Mouse (Mus musculus): ENCODE results near the gene Gm29776. TPM values are rescaled to one million over a fixed set of nuclear protein-coding genes. Genes with fewer than 3 reads are reported as not detected.
A peak's percentile ranks its signal among the peaks of the same experiment; 100 is the strongest.

The Gm29776 gene
- total RNA-seq, 2 experiments from 2014 or later, result not detected

- DNase-seq, result peak; percentile 89
Measured at GRCm38 (mm10) chr14:54650621-54651454, 47.8 kb downstream of the Gm29776 start.

- DNase-seq, result no peak
Measured at GRCm38 (mm10) chr14:54647900-54648299, 50.7 kb downstream of the Gm29776 start.

GRCm38 (mm10) chr14:54646898-54647636 lies 51.6 kb downstream of the Gm29776 start:
- DNase-seq, result no peak

- DNase-seq, result no peak
Measured at GRCm38 (mm10) chr14:54646455-54646854, 52.2 kb downstream of the Gm29776 start.

- no peak for DNase-seq
Measured at GRCm38 (mm10) chr14:54644294-54644693, 54.3 kb downstream of the Gm29776 start.

- no peak for DNase-seq
Measured at GRCm38 (mm10) chr14:54643011-54643410, 55.6 kb downstream of the Gm29776 start.

Small RNAs within 50 kb of the gene (microRNA-seq; reads per million reads assigned to microRNA genes)
- not detected for gene Mir6948

Other genes with a start within 250 kb of the Gm29776 start
- gene Lrp10, start 234.7 kb downstream of the Gm29776 start, total RNA-seq (2021), result 10 to 100 TPM; 71.9 to 89.4 TPM
- under 1 TPM; 0.39 to 0.87 TPM for gene Rem2, start 222.7 kb downstream of the Gm29776 start, total RNA-seq (2021)
- gene Prmt5, start 181.3 kb downstream of the Gm29776 start, total RNA-seq (2021), result 10 to 100 TPM; 41.1 to 42.1 TPM
- 10 to 100 TPM; 31.0 to 32.5 TPM for gene Haus4, start 144.2 kb downstream of the Gm29776 start, total RNA-seq (2021)
- 10 to 100 TPM; 18.9 to 20.7 TPM for gene Ajuba, start 121.3 kb downstream of the Gm29776 start, total RNA-seq (2021)
- 1 to 10 TPM; 4.9 to 6.9 TPM for gene 4931414P19Rik, start 92.8 kb downstream of the Gm29776 start, total RNA-seq (2021)
- gene Psmb5, start 80.8 kb downstream of the Gm29776 start, total RNA-seq (2021), result 100 to 1,000 TPM; 226 to 247 TPM
- not detected for gene Psmb11, start 77.4 kb downstream of the Gm29776 start, total RNA-seq (2021)
- not detected for gene Gm17606, start 57.9 kb downstream of the Gm29776 start, total RNA-seq (2021)
- 1 to 10 TPM; 1.7 to 2.5 TPM for gene Cdh24, start 57.5 kb downstream of the Gm29776 start, total RNA-seq (2021)
- gene 1700123O20Rik, start 12.6 kb downstream of the Gm29776 start, total RNA-seq (2021), result 10 to 100 TPM; 35.5 to 36.6 TPM
- 100 to 1,000 TPM; 132 to 167 TPM for gene Acin1, start 11.9 kb downstream of the Gm29776 start, total RNA-seq (2021)
- gene Cebpe, start 13.3 kb upstream of the Gm29776 start, total RNA-seq (2021), result under 1 TPM; 0.57 to 0.70 TPM
- 10 to 100 TPM; 29.4 to 30.6 TPM for gene Slc7a8, start 83.1 kb upstream of the Gm29776 start, total RNA-seq (2021)
- under 1 TPM in 1 of 2 experiments, not detected in 1; 0.87 TPM for gene Rnf212b, start 115.3 kb upstream of the Gm29776 start, total RNA-seq (2021)
- 10 to 100 TPM; 12.2 to 18.1 TPM for gene Homez, start 172.1 kb upstream of the Gm29776 start, total RNA-seq (2021)
- gene Ppp1r3e, start 178.7 kb upstream of the Gm29776 start, total RNA-seq (2021), result 10 to 100 TPM; 11.2 to 16.6 TPM
- gene Bcl2l2, start 184.5 kb upstream of the Gm29776 start, total RNA-seq (2021), result 10 to 100 TPM; 39.3 to 44.2 TPM
- 1 to 10 TPM; 1.2 to 7.1 TPM for gene Gm20521, start 184.6 kb upstream of the Gm29776 start, total RNA-seq (2021)
- 100 to 1,000 TPM; 159 to 198 TPM for gene Pabpn1, start 193.7 kb upstream of the Gm29776 start, total RNA-seq (2021)
- gene Slc22a17, start 214.3 kb upstream of the Gm29776 start, total RNA-seq (2021), result 10 to 100 TPM; 29.8 to 37.2 TPM
- gene Efs, start 227.3 kb upstream of the Gm29776 start, total RNA-seq (2021), result 1 to 10 TPM; 7.4 to 9.9 TPM
- not detected for gene Il25, start 233.9 kb upstream of the Gm29776 start, total RNA-seq (2021)
- 1 to 10 TPM; 1.3 to 2.6 TPM for gene Cmtm5, start 237.4 kb upstream of the Gm29776 start, total RNA-seq (2021)